Mouse (Mus musculus) embryonic fibroblast, embryonic 13.5 days (primary cell): ENCODE data around the gene Cog4.

Experiments
- CTCF ChIP-seq: IDR thresholded peaks from 2 replicates; pipeline ENCODE4 v1.5.1; 2011; ENCODE audit warnings: mild to moderate bottlenecking, control low read depth, low read length, moderate library complexity, borderline replicate concordance; ENCODE audit not compliant: insufficient read depth
- POLR2A ChIP-seq: IDR thresholded peaks from 2 replicates; pipeline ENCODE4 v1.6.1; 2011; ENCODE audit warnings: low read depth, mild to moderate bottlenecking, control low read depth, low read length, moderate library complexity

DNA sequence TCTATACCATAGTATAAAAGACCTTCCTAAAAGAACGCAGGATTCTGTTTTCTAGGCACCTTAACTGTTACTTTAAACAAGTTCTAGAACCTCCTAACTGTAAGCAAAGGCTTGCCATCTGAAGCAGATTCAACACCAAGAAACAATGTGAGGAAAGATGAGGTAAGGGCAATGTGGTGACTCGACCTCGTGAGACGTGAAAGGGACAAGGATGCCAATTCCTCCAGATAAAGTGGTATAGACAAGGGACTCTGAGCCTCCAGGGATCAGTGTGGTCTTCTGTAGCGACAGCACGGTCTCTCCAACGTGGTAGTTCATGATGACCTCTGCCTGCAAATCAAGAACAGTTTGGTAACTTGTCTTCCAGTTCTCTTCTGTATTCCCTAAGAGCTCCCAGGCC lies 34.6 kb upstream of the Cog4 start:
- no peak for TF ChIP-seq POLR2A
- no peak for TF ChIP-seq CTCF
